Mouse (Mus musculus): ENCODE data around the gene Pex6.

DNA sequence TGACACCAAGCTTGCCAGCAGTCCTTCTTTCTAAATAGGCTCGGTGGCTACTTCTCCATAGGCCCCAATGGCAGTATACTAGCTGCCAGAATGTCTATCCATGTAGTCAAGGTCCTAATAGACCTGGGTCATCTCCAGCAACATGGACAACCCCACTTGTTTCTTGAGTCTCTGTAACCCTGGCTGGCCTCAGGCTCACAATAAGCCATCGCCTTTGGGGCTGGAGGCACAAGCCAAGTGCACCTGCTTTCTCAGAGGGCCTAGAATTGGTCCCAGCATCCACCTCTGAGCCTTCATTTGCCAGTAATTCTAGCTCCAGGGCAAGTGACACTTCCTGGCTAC is 62.8 kb downstream of the Pex6 start:
- no peak for TF ChIP-seq EP300 (IDR thresholded peaks at IDR 0.05; ENCODE audit: low read depth)
- no peak for TF ChIP-seq CTCF (IDR thresholded peaks at IDR 0.05; ENCODE audit: low read depth)
